Mouse (Mus musculus) G1E (cell line): ENCODE measurements around the gene Ncoa4. TPM values are rescaled to one million over a fixed set of nuclear protein-coding genes. Genes with fewer than 3 reads are reported as not detected.

Source experiments
- ATAC-seq: 2 replicates; pipeline ENCODE4 v1.8.0; 2016; ENCODE audit warnings: mild to moderate bottlenecking; ENCODE audit not compliant: insufficient number of reproducible peaks, poor library complexity, low FRiP score, severe bottlenecking; ENCODE audit errors: extremely low read depth
- DNase-seq: peaks from one replicate; pipeline ENCODE4 v3.0.0; 2012; ENCODE audit warnings: low spot score
- H3K27me3 ChIP-seq: 2 replicates; pipeline ENCODE4 v1.6.1; 2012; ENCODE audit warnings: mild to moderate bottlenecking, low read length, inconsistent platforms; ENCODE audit not compliant: insufficient read depth
- H3K36me3 ChIP-seq: replicated peaks from 2 replicates; pipeline ENCODE3; 2012; ENCODE audit warnings: mild to moderate bottlenecking, inconsistent platforms
- H3K4me1 ChIP-seq: 2 replicates; pipeline ENCODE4 v1.6.1; 2012; ENCODE audit warnings: low read depth, low read length, inconsistent platforms, mixed read lengths; ENCODE audit not compliant: insufficient read depth
- H3K4me3 ChIP-seq: 2 replicates; pipeline ENCODE4 v1.5.1; 2012; ENCODE audit warnings: low read depth, mild to moderate bottlenecking, inconsistent platforms, low read length, moderate library complexity, mixed read lengths
- H3K9me3 ChIP-seq: replicated peaks from 2 replicates; pipeline ENCODE4 v1.6.1; 2012; ENCODE audit warnings: inconsistent platforms
- CTCF ChIP-seq: IDR thresholded peaks from 2 replicates; pipeline ENCODE4 v1.5.1; 2012; ENCODE audit warnings: low read depth, low read length, inconsistent platforms, mixed read lengths
- GATA1 ChIP-seq: IDR thresholded peaks from 2 replicates; pipeline ENCODE4 v1.6.1; 2012; ENCODE audit warnings: borderline replicate concordance, low read length, inconsistent platforms, mixed read lengths
- GATA2 ChIP-seq: IDR thresholded peaks from 2 replicates; pipeline ENCODE4 v1.6.1; 2012; ENCODE audit warnings: low read depth, low read length, inconsistent platforms, borderline replicate concordance
- POLR2AphosphoS5 ChIP-seq: IDR thresholded peaks from 2 replicates; pipeline ENCODE4 v1.6.1; 2012; ENCODE audit warnings: low read depth, low read length, inconsistent platforms; ENCODE audit not compliant: insufficient replicate concordance
- TAL1 ChIP-seq: conservative IDR thresholded peaks from 2 replicates; pipeline ENCODE4 v1.6.1; 2012; ENCODE audit warnings: low read depth, low read length, inconsistent platforms, mixed read lengths
- polyA plus RNA-seq: library from polyadenylated mRNA; stranded (reverse); fragments of >175 nt; gene quantifications from 2 replicates; pipeline ENCODE4 v1.2.3, GENCODE M21; 2012
- total RNA-seq, 2 experiments: library from RNA; stranded (forward) in 1 of 2; stranded (reverse) in 1 of 2; fragments of 200-1000 nt in 1 of 2; fragments of >200 nt in 1 of 2; fragmentation: Nextera tagmentation in 1 of 2; gene quantifications; 2 replicates each; pipeline ENCODE4 v1.2.3; 2014 to 2017

Gene Ncoa4
- total and polyA plus RNA-seq, 3 experiments: 6.8 to 288 (median 228) TPM

- Histone ChIP-seq H3K4me1 (peaks cover 40% of the 10 kb centered on the region), H3K4me3 (peak overlapping the region; percentile 68), H3K9me3 (peaks cover 5% of the 10 kb centered on the region), H3K27me3 (peaks cover 2% of the 10 kb centered on the region; the same call in 1 of the 2 replicates), H3K36me3 (no peaks in the 10 kb centered on the region)
- ATAC-seq: peak; percentile 9; the same call in 1 of the 2 replicates
- no peak for DNase-seq
- TF ChIP-seq CTCF (no peak), GATA1 (no peak), GATA2 (no peak), TAL1 (no peak), POLR2AphosphoS5 (no peak)
These were observed 14.3 kb upstream of the Ncoa4 start for GRCm38 (mm10) chr14:32145401-32145800.

GRCm38 (mm10) chr14:32145809-32146511 is 13.7 kb upstream of the Ncoa4 start:
- Histone ChIP-seq H3K36me3 (no peaks in the 10 kb centered on the region), H3K27me3 (peaks cover 2% of the 10 kb centered on the region; the same call in 1 of the 2 replicates), H3K4me3 (peak overlapping the region; percentile 68), H3K4me1 (peaks cover 34% of the 10 kb centered on the region), H3K9me3 (peaks cover 5% of the 10 kb centered on the region)
- ATAC-seq (peak; percentile 90), DNase-seq (peak; percentile 56)
- TF ChIP-seq TAL1: peak; percentile 90
- no peak for TF ChIP-seq GATA2

- ATAC-seq (no peak), DNase-seq (no peak)
- H3K27me3 ChIP-seq: peaks cover 6% of the 10 kb centered on the region; the same call in 1 of the 2 replicates
- peaks cover 31% of the 10 kb centered on the region for H3K4me1 ChIP-seq
- H3K4me3 ChIP-seq: peak overlapping the region; percentile 68; the same call in 1 of the 2 replicates
- TF ChIP-seq CTCF (no peak), POLR2AphosphoS5 (no peak), GATA1 (no peak), GATA2 (no peak), TAL1 (no peak)
- no peaks in the 10 kb centered on the region for H3K36me3 ChIP-seq
- peaks cover 5% of the 10 kb centered on the region for H3K9me3 ChIP-seq
These were observed 13.1 kb upstream of the Ncoa4 start for GRCm38 (mm10) chr14:32146578-32146977.

DNA sequence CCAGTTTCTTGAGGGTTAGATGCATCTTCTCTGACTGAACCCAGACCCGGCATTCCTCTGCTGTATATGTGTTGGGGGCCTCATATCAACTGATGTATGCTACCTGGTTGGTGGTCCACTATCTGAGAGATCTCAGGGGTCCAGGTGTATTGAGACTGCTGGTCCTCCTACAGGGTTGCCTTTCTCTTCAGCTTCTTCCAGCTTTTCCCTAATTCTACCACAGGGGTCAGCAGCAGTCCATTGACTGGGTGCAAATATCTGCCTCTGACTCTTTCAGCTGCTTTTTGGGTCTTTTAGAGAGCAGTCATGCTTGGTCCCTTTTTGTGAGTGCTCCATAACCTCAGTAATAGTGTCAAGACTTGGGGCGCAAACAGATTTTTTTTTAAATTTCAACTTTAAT is 8.8 kb upstream of the Ncoa4 start:
- H3K36me3 ChIP-seq: no peaks in the 10 kb centered on the region
- TF ChIP-seq TAL1 (no peak), POLR2AphosphoS5 (no peak), GATA1 (no peak), GATA2 (no peak), CTCF (no peak)
- H3K9me3 ChIP-seq: peaks cover 5% of the 10 kb centered on the region
- H3K4me1 ChIP-seq: peaks cover 12% of the 10 kb centered on the region
- H3K4me3 ChIP-seq: no peak overlapping the region
- ATAC-seq (no peak), DNase-seq (no peak)
- H3K27me3 ChIP-seq: peaks cover 19% of the 10 kb centered on the region

DNA sequence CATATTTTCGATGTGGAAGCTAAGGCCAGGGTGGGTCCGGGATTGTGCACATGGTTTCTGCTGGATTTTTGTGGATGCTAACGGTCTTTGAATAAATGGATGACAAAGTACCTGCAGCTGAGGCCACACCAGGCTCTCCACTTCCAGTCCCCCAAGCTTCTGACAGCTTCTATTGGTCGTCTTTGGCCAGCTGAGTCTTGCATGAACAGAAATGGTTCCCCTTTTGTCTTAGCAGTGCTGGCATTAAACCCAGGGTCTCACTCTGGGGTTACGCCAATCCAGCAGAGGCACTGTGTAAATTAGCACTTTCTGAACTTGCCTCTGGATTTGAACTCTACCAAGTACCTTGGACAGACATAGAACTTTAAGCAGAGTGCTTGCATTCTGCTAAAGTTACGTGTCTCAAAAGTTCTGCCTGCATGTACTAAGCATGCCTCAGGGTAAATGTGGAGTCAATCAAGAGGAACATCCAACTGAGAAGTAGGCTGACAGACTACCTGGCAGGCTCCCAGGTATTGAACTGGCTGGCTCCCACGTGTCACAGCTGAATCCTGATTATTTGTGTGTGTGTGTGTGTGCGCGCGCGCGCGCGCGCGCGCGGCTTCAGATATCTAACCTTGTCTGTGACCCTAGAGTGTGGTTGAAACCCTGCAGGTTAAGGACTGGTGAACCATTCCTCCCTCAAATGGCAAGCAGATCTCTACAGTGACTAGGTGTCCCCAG is 7.3 kb upstream of the Ncoa4 start:
- Histone ChIP-seq H3K4me1 (peaks cover 5% of the 10 kb centered on the region), H3K4me3 (no peak overlapping the region), H3K27me3 (peaks cover 21% of the 10 kb centered on the region), H3K9me3 (peaks cover 5% of the 10 kb centered on the region), H3K36me3 (peaks cover 3% of the 10 kb centered on the region)
- ATAC-seq: no peak
- no peak for DNase-seq
- TF ChIP-seq GATA2 (no peak), TAL1 (no peak), GATA1 (no peak), CTCF (no peak), POLR2AphosphoS5 (no peak)

DNA sequence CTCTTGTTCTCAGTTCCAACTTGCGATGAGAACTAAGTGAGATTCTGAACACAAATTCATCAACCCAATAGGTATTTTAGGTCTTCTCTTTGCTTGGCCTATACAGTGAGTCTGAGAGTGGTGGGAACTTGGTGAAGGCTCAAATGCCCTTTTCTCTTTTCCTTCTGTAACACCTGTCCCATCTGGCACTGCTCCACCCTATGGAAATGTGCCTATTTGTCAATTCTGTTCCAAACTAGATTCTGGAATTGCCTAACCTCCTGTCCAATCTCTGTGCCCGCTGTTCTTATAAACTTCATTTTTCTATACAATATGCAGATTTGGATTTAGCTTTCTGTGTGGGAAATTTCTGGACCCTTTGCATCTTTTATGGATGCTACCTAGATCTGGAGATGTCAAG is 6.5 kb upstream of the Ncoa4 start:
- peaks cover 9% of the 10 kb centered on the region for H3K36me3 ChIP-seq
- ATAC-seq: no peak
- DNase-seq: no peak
- TF ChIP-seq GATA2 (no peak), TAL1 (no peak), CTCF (no peak)
- H3K9me3 ChIP-seq: no peaks in the 10 kb centered on the region
- H3K4me1 ChIP-seq: peaks cover 5% of the 10 kb centered on the region
- no peak overlapping the region for H3K4me3 ChIP-seq
- H3K27me3 ChIP-seq: peaks cover 21% of the 10 kb centered on the region
